Mouse (Mus musculus): ENCODE data around the gene Cnmd.

Gene Cnmd

DNA sequence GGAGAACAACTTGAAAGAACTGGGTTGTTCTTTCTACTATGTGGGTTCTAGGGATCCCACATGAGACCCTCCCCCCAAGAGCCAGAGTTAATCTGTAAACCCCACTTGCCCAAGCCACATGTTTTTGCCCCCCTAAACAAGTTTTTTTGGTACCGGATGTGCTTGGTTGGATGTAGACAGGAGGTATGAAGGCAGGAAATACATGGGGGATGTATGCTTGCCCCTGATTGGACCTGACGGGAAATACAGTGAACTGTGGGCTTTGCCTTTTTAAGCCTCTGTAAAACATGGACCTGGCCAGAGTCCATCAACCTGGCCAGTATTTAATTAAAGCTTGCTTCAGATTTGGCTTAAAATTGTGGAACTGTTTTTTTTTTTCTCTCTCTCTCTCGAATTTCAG is 12.3 kb downstream of the Cnmd start:
- no peak for DNase-seq (ENCODE audit: extremely low read depth, low read depth, low spot score)

DNA sequence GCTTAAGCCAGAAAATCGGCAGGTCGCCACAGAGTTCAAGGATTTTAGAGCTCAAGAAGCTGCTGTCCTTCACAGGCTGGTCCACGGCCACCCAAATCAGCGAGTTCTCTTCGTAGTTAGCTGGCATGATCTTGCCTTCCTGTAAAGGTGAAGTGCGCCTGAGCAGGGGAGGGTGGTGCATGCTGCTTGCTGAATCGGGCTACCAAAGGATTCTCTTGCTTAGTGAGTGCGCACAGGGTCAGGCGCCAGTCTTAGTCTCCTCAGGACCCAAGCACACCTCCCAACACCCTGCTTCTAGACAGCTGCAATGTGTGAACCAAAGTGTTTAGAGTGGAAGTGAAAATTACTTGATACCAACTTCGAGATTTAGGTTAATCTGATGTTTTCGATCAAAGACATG is 16.6 kb downstream of the Cnmd start:
- no peak for DNase-seq (ENCODE audit: extremely low read depth, low read depth, low spot score)

DNA sequence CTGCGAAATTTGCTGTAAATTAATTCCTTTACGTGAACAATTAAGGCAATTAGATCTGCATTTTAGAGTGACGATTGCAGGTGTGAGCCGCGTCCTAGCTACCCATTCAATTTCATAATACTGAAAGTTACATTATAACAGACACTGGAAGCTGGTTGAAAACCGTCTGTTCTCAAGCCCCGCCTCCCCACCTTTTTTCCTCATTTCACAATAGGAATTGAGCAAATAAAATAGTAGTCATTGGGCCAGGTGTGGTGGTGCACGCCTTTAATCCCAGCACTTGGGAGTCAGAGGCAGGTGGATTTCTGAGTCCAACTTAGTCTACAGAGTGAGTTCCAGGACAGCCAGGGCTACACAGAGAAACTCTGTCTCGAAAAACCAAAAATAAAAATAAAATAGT is 19.9 kb downstream of the Cnmd start:
- peak; percentile 14 for DNase-seq (ENCODE audit: extremely low read depth, low read depth, low spot score)

GRCm38 (mm10) chr14:79636814-79637213 is 25.2 kb downstream of the Cnmd start:
- DNase-seq (ENCODE audit: extremely low read depth, low read depth, low spot score): no peak

- DNase-seq (ENCODE audit: extremely low read depth, low read depth, low spot score): no peak
Observed at GRCm38 (mm10) chr14:79633196-79633595, 28.8 kb downstream of the Cnmd start.

- DNase-seq (ENCODE audit: extremely low read depth, low read depth, low spot score): peak; percentile 76
Observed at GRCm38 (mm10) chr14:79632330-79632729, 29.6 kb downstream of the Cnmd start.

- no peak for DNase-seq (ENCODE audit: extremely low read depth, low read depth, low spot score)
Observed at GRCm38 (mm10) chr14:79621143-79621542, 40.8 kb downstream of the Cnmd start.

GRCm38 (mm10) chr14:79619802-79620201 is 42.2 kb downstream of the Cnmd start:
- no peak for DNase-seq (ENCODE audit: extremely low read depth, low read depth, low spot score)

DNA sequence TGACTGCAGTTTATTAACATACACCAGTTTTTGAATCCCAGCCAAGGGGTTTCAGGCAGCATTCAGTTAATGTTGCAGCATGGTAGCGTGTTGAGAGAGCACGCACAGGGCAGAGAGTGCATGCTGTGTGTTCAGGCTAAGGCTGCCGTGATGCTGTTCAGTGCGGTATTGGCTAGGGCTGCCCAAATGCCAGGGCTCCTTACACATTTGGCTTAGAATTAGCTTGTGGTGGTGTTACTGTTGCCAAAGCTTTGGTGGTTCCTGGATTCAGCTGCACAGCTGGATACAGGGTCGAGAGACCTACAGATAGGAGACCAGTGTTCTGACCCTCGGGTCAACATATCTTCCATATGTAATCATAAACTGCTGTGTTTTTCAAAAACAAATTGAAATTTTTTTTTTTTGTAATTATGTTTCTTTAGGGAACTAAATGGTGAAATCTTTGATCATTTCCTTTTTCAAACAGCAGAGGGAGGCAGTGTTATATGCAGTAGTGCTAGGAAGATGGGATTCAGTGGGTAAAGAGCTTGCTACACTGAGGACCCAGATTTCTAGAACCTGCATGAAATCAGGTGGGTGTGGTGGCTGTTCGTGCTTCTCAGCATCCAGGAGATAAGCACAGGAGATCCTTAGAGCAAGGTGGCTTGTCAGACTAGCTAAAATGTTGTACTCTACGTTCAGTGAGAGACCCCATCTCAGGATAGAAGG is 44.7 kb downstream of the Cnmd start:
- DNase-seq (ENCODE audit: extremely low read depth, low read depth, low spot score): no peak

DNA sequence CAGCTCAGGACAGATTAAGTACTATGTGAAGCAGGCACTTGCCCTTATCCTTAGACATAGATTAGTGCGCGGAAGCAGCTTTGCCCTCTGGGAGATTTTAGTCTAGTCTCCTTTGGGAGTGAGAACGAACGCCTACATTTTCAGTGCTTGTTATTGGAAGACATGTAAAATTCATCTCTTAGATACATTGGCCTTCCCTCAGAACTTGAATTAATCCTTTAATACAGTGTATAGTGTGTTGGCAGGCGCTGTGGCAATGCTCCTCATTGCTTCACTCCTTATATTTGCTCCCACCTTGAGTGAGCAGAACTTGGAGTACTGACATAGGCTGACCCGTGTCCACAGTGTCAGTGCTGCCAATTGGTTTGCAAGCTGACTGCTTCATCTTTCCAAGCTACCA is 53.7 kb downstream of the Cnmd start:
- DNase-seq (ENCODE audit: extremely low read depth, low read depth, low spot score): peak; percentile 68

DNA sequence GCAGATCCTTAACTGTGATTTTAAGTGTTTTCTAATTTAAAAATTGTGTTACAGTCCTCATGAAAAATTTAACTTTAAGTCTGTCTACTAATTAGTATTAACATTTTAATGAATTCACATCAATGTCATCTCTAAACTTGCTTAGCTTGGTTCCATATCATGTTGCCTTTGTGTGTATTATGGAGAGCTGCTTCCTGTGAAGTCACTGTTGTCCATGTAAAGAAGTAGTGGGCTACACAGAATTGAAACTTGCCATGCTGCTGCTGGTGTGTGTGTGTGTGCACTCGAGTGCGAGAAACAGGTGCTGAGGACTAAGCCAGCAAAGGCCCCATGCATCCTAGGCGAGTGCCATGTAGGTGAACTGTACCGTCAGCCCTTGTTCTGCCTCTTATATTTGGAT is 54.6 kb downstream of the Cnmd start:
- DNase-seq (ENCODE audit: extremely low read depth, low read depth, low spot score): no peak

DNA sequence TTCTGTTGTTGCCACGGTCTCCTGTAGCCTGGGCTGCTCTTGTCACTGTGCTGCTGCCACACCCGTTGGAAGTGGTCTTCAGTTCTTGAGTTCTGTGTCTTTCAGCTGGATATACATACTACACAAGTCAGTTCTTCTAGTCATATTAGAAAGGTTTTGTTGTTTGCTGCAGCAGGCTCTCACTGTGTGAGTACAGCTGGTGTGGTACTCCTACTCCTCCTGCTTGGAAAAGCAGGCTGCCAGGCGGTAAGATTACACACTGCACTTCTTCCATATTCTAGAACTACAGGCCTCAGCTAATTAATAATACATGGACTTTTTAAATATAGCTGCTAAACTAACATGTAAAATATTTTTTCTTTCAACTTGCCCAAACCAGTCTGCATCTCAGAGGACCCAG is 55.1 kb downstream of the Cnmd start:
- no peak for DNase-seq (ENCODE audit: extremely low read depth, low read depth, low spot score)

DNA sequence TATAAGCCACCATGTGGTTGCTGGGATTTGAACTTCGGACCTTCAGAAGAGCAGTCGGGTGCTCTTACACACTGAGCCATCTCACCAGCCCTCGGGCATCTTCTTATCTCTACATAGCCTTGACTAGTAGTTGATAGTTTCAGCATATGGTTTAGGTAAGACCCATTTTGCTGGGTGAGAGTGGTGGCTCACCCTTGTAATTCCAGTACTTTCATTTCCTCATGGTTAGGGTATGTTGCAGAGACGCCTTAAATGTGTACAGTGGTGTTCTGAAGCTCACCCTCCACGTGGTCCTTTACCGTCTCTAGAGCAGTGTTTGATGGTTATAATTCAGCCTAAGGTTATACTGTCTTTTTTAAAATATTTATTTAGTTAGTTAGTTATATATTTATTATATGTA is 55.6 kb downstream of the Cnmd start:
- DNase-seq (ENCODE audit: extremely low read depth, low read depth, low spot score): no peak

DNA sequence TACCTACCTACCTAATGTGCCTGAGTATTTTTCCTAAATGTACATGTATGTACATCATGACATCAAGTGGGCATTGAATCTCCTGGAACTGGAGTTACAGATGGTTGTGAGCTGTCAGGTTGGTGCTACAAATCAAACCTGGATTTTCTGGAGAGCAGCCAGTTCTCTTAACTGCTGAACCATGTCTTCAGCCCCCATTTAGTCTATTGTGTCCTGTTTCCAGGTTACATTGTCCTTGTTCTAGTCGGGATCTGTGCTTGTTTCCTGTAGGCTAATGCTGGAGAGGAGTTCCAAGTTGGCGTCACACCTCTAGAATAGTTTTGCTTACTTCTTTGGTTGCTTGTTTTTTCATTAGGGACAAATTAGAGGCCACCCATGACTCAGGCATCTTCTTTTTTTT is 56.1 kb downstream of the Cnmd start:
- no peak for DNase-seq (ENCODE audit: extremely low read depth, low read depth, low spot score)

DNA sequence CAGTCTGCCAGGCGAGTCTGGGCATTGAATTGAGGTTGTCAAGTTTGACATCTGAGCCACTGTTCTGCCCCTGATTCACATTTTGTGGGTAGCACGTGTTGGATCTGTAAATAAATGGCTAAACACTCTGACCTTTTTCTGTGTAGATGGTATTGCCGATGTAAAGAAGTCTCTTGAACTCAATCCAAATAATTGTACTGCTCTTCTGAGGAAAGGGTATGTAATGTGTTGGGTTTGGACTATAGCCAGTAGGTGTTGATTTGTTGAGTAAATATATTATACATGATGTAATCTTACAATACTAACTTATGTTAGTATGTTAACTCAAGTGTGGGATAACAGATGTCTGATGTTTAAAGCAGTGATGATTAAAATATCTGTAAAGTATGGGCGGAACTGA is 65.4 kb downstream of the Cnmd start:
- no peak for DNase-seq (ENCODE audit: extremely low read depth, low read depth, low spot score)

DNA sequence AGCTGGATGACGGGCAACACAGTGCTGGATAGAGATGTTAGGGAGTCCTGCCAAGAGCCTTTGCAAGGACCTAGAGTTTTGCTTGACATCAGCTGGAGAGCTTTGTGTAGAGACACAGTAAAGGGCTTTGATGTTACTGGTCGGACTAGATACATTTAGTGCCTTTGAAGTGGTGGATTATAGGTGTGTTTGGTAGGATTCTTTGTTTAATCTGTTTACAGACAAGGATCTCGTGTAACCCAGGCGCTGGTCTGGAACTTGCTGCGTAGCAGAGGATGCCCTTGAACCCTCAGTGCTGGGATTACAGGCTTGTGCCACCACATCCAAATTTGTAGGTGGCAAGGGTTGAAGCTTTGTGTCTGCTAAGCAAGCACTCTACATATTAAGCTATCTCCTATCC is 67.9 kb downstream of the Cnmd start:
- DNase-seq (ENCODE audit: extremely low read depth, low read depth, low spot score): no peak

DNA sequence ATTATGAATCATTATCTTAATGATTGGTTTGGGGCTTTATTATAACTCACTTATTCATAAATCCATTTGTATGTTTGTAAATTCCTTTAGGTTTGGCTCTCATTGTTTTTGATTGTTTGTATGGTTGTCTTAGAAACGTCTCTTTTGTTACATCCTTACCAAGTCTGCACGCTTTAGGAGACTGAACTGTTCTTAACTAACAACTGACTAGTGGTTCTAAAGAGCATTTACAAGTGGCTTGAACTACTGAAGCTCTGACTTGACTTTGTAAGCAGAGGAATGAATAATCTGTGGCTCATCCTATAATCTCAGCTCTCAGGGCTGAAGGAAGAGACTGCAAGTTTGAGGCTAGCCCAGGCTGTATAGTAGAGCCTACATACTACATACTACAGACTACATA is 70.4 kb downstream of the Cnmd start:
- no peak for DNase-seq (ENCODE audit: extremely low read depth, low read depth, low spot score)

- no peak for DNase-seq (ENCODE audit: extremely low read depth, low read depth, low spot score)
Observed at GRCm38 (mm10) chr14:79590916-79591315, 71.1 kb downstream of the Cnmd start.

DNA sequence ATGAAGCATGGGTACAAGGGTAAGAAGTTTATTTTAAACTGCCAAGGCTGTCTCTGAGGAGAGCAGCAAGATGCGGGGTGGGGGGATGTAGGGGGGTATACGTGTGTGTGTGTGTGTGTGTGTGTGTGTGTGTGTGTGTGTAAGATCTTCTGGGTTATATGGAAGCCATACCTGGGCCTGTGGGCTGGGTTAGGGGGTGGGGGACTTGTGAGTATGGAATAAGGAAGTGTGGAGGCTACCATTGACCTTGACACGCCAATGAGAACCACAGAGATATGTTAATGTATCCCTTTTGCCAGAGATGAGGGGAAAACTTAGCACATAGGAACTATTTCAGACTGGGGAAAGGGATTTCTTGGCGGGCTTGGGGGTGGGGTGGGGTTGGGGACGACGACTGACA is 72.6 kb downstream of the Cnmd start:
- no peak for DNase-seq (ENCODE audit: extremely low read depth, low read depth, low spot score)

DNA sequence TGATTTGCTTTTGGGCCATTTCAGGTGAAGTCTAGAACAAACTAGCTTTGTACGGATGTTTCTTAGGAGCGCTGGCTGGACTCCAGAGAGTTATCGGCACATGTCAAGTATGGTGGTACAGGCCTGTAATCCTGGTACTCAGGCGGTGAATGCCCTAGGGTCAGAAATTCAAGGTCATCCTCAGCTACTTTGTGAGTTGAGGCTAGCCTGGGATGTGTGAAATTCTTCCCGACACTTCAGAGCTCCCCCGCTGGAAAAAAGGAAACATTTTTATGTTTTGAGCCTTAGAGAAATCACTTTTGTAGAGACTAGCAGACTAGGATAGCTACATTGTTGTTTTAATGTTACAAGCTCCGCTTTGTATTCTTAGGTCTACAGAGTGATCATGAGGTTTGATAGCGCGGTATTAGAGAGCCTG is 73.4 kb downstream of the Cnmd start:
- DNase-seq (ENCODE audit: extremely low read depth, low read depth, low spot score): no peak

GRCm38 (mm10) chr14:79587852-79588229 is 74.1 kb downstream of the Cnmd start:
- no peak for DNase-seq (ENCODE audit: extremely low read depth, low read depth, low spot score)

All from fat pad, adult 2 months (tissue).